Mouse (Mus musculus): ENCODE measurements around the gene Gstm6. TPM values are rescaled to one million over a fixed set of nuclear protein-coding genes. Genes with fewer than 3 reads are reported as not detected.

Gene Gstm6
- 96.2 TPM for polyA plus RNA-seq (2014; fragmentation: Illumina TruSeq; extraction: RNeasy Lipid Tissue Mini Kit (QIAGEN cat#74804); ENCODE audit: low read depth, low replicate concordance)

GRCm38 (mm10) chr3:107943239-107943990 lies at the start of gene Gstm6:
Gstm6 (minus strand) TSS chr3:107943749.

DNA sequence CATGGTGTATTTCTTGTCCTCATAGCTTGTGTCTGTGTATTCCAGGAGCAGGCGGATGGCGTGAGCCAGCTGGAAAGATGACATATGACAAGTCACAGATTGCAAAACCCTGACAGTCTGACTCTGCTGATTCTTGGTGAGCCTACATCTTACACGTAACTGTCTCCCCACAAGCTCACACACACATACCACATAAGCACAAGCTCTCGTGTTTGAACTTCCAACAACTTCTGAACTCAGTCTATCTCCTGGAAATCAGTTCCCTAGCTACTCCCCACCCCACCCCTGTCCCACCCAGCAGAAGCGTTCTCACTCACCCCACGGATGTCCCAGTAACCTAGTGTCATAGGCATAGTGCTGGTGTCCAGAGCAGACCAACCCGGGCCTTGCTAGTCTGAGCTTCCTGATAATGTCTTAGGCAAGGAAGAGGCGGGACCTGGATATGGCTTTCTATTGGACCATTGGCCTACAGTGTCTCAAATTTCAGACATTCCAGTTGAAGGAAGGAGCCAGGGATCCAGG lies 42.6 kb upstream of the Gstm6 start, which contains the start of gene Gstm2:
Gene Gstm2, minus strand, starts transcription at position 413 of the 522 bp plus-strand sequence.

GRCm38 (mm10) chr3:107968724-107969395 lies 25.3 kb upstream of the Gstm6 start, which contains the start of gene Gstm3:
Gstm3 (minus strand) TSS chr3:107969283.

GRCm38 (mm10) chr3:107931670-107932069 lies 11.9 kb downstream of the Gstm6 start, which contains the start of gene Gstm7:
Gstm7 (minus strand) TSS chr3:107931817.

DNA sequence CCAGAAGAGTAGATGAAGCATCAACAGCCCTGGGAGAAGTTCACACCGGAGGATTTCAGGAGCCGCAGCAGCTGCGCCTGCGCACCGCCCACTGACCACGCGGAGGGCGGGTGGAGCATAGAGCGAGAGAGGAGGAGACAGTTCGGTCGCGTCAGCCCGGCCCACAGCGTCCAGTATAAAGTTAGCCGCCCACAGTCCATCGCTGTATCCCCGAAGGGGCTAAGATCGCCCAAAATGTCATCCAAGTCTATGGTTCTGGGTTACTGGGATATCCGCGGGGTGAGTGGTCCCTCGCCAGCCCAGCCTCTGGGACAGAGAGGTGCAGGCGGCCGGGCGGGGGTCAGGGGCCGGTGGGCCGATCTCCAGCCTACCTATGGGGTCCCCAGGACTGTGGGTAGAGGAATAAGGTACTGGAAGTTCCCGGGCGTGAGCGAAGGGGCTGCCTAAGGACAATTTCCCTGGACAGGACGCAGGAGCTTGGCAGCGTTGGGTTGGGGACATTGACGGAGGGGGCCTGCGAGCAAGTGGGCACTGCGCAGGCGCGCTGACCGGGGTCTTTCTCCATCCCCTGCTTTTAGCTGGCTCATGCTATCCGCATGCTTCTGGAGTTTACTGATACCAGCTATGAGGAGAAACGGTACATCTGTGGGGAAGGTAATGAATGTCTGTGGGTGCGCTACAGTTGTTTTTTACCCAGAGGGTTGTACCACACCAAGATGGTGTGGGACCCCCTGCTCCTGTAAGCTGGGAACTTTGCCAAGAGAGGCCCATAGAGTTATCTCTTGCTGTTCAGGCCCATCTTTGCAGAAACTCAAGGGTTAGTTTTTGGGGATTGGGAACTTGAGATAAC lies 47.6 kb downstream of the Gstm6 start, which contains the start of gene Gstm5:
Gene Gstm5, plus strand, starts transcription at position 102 of the 850 bp plus-strand sequence.

Other genes with a start within 250 kb of the Gstm6 start
- gene Ahcyl1, start 247.2 kb downstream of the Gstm6 start, polyA plus RNA-seq (2014; fragmentation: Illumina TruSeq; extraction: RNeasy Lipid Tissue Mini Kit (QIAGEN cat#74804); ENCODE audit: low read depth, low replicate concordance), result 120 TPM
- 4.7 TPM for gene Csf1, start 183.3 kb downstream of the Gstm6 start, polyA plus RNA-seq (2014; fragmentation: Illumina TruSeq; extraction: RNeasy Lipid Tissue Mini Kit (QIAGEN cat#74804); ENCODE audit: low read depth, low replicate concordance)
- gene Eps8l3, start 66.5 kb downstream of the Gstm6 start, polyA plus RNA-seq (2014; fragmentation: Illumina TruSeq; extraction: RNeasy Lipid Tissue Mini Kit (QIAGEN cat#74804); ENCODE audit: low read depth, low replicate concordance), result not detected
- gene Gstm5, start 47.9 kb downstream of the Gstm6 start, polyA plus RNA-seq (2014; fragmentation: Illumina TruSeq; extraction: RNeasy Lipid Tissue Mini Kit (QIAGEN cat#74804); ENCODE audit: low read depth, low replicate concordance), result 20.2 TPM
- gene Gstm7, start 11.9 kb downstream of the Gstm6 start, polyA plus RNA-seq (2014; fragmentation: Illumina TruSeq; extraction: RNeasy Lipid Tissue Mini Kit (QIAGEN cat#74804); ENCODE audit: low read depth, low replicate concordance), result 26.7 TPM
- gene Gstm3, start 25.5 kb upstream of the Gstm6 start, polyA plus RNA-seq (2014; fragmentation: Illumina TruSeq; extraction: RNeasy Lipid Tissue Mini Kit (QIAGEN cat#74804); ENCODE audit: low read depth, low replicate concordance), result 31.2 TPM
- 81.4 TPM for gene Gstm2, start 42.7 kb upstream of the Gstm6 start, polyA plus RNA-seq (2014; fragmentation: Illumina TruSeq; extraction: RNeasy Lipid Tissue Mini Kit (QIAGEN cat#74804); ENCODE audit: low read depth, low replicate concordance)
- 506 TPM for gene Gstm1, start 74.2 kb upstream of the Gstm6 start, polyA plus RNA-seq (2014; fragmentation: Illumina TruSeq; extraction: RNeasy Lipid Tissue Mini Kit (QIAGEN cat#74804); ENCODE audit: low read depth, low replicate concordance)
- gene Gstm4, start 101.1 kb upstream of the Gstm6 start, polyA plus RNA-seq (2014; fragmentation: Illumina TruSeq; extraction: RNeasy Lipid Tissue Mini Kit (QIAGEN cat#74804); ENCODE audit: low read depth, low replicate concordance), result 25.8 TPM
- gene Ampd2, start 142.9 kb upstream of the Gstm6 start, polyA plus RNA-seq (2014; fragmentation: Illumina TruSeq; extraction: RNeasy Lipid Tissue Mini Kit (QIAGEN cat#74804); ENCODE audit: low read depth, low replicate concordance), result 6.4 TPM
- 0.95 TPM for gene Gnat2, start 149.0 kb upstream of the Gstm6 start, polyA plus RNA-seq (2014; fragmentation: Illumina TruSeq; extraction: RNeasy Lipid Tissue Mini Kit (QIAGEN cat#74804); ENCODE audit: low read depth, low replicate concordance)
- 137 TPM for gene Gnai3, start 202.4 kb upstream of the Gstm6 start, polyA plus RNA-seq (2014; fragmentation: Illumina TruSeq; extraction: RNeasy Lipid Tissue Mini Kit (QIAGEN cat#74804); ENCODE audit: low read depth, low replicate concordance)
- not detected for gene Gpr61, start 211.1 kb upstream of the Gstm6 start, polyA plus RNA-seq (2014; fragmentation: Illumina TruSeq; extraction: RNeasy Lipid Tissue Mini Kit (QIAGEN cat#74804); ENCODE audit: low read depth, low replicate concordance)
- gene Amigo1, start 242.6 kb upstream of the Gstm6 start, polyA plus RNA-seq (2014; fragmentation: Illumina TruSeq; extraction: RNeasy Lipid Tissue Mini Kit (QIAGEN cat#74804); ENCODE audit: low read depth, low replicate concordance), result 2.5 TPM

Measured in liver, adult 10 weeks (tissue).